Mouse (Mus musculus) cerebellum, adult 8-10 months (tissue): ENCODE measurements around the gene Srpr.

Experiments used
- DNase-seq: peaks from one replicate; pipeline ENCODE4 v3.0.0; 2022

The Srpr gene

DNA sequence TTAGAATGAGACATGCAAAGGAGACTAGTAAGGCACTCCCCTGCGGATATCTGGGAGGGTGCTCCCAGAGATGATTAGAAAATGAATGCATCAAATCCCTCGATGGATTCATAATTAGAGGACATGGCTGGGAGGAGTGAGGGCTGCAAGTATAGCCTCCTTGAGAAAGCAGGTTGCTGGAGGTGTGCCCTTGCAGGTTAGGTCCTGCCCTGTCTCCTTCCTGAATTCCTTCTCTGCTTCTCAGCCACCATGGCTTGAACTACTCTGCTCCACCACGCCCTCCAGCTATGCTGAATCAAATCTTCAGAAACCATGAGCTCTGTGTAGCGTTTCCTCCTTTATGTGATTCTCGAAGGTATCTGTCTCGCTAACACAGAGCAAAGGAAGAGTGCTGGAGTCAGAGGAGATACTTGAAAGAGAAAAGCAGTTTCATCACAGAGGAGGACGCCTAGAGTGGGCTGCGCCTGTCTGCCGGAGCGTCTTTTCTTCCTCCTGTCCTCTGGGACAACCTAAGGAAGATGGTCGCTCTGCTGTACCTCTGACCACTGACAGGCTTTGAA lies 6.9 kb upstream of the Srpr start:
- DNase-seq = no peak

DNA sequence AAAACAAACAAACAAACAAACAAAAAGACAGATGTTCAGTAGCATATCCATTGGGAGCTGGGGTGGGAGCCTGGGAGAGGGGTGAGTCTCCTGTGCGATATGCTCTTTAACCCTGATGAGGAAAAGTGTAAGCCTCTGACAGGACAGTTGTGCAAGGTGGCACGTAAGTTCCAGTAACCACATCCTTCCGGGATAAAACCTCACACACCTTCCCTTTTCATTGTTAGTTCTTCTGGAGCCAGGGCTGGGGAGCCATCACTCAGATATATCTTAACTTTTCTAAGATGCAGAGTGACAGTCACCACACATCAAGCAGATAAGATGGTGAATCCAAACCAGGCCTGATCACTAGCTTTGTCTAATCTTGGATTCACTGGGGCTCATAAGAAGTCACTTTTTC lies 5.9 kb upstream of the Srpr start:
- no peak for DNase-seq

DNA sequence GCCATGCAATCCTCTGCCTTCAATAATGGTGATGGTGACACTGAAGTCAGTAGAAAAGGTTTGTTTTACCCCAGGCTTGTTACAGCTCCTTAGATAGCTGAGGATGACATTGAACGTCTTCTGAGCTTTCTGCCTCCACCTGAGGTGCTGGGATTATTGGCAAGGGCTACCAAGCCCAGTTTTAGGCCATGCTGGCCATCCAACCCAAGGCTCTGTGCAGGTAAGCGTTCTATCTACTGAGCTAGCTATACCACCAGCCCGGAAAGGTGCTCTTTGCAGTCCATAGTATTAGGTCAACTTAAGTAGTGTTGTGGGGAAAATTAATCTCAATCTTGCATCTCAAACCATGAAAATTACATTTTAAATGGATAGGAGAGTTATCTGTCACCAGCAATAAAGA lies 2.4 kb upstream of the Srpr start:
- no peak for DNase-seq

DNA sequence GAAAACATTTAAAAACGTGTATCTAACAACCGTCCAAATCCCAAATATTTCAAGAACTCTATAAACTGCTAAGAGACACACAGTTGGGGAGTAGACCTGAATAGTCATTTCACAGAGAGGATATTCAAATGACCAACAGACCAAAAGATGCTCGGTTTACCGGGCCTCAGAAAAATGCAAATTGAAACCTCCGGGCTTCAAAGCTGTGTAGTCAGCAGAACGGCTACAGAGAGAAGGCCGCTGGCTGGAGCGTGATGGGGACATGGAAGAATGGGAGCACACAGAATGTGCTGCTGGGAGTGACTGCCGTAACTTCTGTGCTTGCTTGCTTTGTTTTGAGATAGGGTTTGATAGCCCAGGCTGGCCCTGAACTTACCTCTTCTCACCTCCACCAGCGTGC lies 1.6 kb upstream of the Srpr start:
- DNase-seq = no peak

DNA sequence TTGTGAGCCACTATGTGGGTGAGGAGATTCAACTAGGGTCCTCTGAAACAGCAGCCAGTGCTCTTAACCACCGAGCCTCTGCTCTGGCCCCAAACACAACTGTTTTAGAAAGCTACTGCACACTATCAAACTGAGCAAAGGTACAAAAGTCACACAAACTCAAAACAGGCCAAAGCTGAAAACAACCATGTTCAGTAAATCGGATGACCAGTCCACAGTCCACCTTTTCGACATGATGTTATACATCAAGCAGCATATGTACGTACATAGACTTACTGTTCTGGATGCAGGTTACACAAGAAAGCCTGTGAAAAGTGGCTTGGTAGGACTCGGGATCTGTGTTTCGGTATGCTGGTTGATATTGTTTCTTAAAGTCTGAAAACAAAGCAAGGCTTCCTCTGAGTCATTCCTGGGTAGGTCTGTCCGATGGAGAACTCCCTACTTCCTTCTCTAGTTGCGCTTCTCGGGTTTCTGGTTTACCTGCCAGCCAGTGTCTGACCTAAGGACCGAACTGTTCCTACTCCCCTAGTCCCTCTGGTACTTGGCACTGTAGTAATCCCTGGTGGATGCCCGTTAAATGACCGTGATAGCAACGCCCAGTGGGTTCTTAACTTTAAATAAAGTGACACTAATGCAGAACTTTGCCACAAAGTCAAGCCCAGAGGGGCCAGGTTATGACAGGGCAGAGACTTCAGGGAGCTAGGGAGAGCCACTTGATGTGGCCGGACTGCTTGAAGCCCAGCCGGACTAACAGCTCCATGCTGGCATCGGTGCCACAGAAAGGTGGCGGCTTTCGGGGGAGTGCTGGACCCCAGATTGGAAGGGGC lies 817 bp upstream of the Srpr start:
- DNase-seq = no peak

DNA sequence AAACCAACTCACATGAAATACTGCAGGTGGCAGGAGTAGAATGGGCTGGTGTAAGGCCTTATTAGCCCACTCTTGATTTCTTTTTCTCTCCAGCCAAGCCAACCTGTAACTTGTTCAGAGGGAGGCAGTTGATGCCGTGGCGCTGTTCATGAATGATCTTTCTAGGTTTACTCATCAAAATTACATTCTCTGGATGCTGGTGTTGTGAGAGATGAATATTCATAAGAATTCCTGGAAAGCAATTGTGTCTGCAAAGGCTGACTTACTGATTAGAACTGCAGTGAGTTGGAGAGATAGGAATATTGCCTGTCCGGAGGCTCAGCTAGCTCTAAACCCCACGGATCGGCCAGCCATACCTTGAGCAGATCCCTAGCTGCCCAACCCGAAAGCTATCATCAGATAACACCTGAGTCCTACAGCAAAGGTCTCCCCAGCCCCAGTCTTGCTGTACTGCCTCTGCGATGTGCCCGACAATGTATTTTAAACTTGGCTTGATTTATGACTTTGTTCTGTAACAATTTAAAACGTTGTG lies 620 bp downstream of the Srpr start:
- DNase-seq = no peak

DNA sequence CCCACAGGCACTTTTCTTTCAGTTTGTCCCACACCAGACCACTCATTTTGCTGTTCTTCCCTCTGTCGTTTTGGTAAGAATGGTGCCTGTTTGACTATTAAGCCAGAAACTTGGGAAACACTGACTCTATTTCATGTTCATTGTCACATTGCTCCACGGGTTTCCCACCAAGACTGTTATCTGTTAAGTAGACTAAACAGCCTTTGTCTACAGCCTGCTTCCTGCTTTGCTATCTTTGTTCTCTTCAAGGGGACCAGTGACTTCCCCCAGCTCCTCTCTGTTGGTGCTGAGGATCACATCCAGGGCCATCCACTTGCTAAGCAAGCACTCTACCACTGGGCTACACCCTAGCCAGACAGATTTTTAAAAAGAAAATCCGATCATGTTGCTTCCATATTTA lies 3.6 kb downstream of the Srpr start:
- DNase-seq = no peak

DNA sequence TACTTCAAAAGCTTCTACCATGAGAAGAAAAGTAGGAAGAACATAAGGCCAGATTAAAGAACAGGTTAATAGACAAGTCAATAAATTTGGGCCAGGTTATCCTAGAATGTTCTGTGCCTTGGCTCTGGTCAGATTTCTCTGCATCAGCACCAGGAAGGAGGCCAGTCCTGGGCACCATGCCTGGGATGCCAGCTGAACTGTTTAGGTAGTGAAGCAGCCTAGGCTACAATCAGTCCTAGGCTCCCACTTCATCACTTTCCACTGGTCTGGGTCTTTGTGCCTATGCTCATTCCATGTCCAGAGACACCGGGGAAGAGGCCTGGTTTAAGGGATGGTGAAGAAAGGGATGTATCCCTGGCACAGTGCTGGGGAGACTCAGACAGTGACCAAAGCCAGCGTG lies 4.4 kb downstream of the Srpr start:
- no peak for DNase-seq

DNA sequence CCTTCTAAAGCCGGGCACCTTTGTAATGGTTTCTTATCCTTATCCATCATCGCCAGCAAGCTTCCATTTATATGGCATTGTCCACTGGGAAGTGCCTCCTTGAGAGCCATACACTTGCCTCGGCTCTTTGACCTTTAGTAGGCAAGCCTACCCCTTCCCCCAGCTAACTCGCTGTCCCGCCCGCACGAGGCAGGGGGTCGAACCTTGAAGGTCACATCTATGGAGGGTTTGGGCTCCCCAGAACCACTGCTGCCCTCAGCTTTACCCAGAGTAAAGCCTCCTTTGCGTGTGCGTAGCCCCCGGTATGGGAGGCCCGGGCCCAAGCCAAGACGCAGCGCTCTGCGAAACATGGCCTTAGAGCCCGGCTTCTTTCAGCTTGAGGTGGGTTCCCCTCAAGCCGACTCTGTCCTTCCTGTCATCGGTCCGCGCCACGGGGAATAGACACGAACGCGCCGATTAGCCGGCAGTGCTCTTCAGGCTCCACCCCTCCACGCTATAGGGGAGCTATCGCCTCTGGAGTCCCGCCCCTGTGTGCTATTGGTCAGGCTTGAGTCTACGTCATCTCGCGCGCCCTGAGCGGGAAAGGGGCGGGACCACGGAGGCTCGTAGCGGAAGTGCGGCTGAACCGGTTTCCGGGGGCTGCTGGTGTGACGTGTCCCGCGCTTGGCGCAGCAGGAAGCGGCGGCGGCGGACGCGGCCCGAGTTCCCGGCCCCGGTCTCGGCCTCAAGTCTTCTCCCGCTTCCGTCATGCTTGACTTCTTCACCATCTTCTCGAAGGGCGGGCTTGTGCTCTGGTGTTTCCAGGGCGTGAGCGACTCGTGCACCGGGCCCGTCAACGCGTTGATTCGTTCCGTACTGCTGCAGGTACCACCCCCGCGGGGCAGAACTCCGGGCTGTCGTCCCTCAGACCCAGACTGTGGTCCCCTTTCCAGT lies 10.8 kb downstream of the Srpr start, which contains the start of gene Foxred1:
TSS of gene Foxred1 (minus strand) at position 514 of the 933 bp plus-strand sequence.
- DNase-seq = peak; percentile 99

DNA sequence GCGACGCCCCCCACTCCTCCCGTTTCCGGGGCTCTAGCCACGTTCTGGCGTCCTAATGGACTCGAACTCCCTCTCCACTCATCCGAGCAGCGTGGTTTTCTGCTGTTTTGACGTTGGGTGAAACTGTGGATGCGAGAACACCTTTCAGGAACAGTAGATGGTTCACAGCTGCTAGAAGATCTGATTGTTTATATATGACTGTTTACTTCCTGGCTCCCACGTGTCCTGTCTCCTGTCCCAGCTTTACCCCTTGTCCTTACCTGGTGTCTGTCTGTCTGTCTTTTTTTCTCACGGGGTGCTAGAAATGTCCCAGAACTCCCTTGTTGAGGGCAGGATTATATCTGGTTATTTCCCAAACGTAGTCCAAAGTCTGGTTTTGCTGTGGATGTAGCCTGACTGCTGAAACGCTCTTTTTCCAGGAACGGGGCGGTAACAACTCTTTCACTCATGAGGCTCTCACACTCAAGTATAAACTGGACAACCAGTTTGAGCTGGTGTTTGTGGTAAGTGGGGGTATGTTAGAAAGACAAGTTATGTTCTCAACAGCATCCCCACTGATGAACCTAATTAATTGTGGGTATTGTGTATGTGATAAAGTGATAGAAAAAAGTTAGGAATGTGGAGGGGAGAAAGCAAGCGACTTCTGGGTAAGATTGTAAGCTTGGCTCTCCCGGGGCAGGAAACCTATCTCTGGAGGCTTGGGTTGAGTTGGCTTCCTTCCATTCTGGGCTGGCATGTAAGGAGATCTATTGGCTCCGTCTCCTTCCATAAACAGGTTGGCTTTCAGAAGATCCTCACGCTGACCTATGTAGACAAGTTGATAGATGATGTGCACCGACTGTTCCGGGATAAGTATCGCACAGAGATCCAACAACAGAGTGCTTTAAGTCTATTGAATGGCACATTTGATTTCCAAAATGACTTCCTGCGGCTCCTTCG lies 11.9 kb downstream of the Srpr start:
- DNase-seq = no peak

DNA sequence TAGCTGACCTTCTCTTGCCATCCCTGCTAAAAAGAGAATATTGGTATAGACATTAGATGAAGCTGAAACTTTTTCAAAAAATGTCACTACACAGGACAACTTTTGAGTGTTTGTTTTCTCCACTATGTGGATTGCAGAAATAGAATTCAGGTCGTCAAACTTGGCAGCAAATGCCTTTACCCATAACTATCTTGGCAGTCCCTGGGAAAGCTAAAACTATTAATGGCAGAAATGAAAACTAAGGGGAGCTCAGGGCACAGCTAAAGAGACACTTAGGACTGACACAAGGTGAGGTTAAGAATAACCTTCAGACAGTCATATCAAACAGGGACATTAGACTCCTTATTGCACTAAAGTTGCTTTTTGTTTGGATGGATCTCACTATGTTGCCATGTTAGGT lies 18.0 kb downstream of the Srpr start:
- DNase-seq = no peak

DNA sequence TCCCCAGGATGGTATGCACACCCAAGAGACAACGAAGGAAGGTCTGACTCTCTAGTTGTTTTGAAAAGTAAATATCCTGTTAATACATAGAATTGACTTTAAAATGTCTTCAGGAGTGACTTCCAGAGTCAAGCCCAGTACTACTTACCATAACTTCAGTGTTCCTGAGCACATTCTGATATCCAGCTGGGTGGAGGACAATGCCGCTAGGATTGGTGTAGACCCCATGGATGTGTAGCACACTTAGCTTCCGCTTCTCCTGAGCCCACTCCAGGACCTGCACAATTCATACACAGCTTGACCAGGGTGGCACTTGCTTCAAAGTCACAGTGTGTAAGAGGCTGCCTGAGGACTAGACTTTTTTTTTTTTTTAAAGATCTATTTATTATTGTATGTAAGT lies 23.5 kb downstream of the Srpr start:
- no peak for DNase-seq

DNA sequence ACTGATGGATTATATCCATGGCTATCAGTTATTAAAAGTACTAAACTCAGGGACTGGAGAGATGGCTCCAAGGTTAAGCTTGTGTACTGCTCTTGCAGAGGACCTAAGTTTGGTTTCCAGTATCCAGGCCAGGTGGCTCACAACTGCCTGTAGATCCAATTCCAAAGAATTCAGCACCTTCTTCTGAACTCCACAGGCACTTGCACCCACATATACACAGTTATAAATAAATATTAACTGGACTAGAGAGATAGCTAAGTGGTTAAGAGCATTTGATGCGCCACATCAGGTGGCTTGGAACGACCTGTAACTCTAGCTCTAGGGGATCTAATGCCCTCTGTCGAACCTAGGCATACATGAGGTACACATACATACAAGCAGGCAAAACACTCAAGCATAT lies 28.7 kb downstream of the Srpr start:
- no peak for DNase-seq

DNA sequence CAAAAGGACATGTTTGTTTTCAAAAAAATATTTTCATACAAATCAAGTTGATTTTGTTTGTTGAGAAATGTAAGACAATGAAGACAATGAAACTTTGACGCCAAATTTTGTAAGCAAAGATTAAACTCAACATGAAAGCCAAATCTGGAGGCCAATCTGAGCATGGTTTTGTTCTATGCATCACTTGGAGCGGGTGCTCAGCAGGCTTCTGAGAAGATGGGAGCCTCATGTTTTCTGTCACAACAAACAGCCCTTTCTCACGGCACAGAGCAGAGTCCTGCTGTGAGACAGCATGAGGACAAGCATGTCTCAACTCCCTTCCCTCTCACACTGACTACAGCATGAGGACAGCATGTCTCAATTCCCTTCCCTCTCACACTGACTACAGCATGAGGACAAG lies 36.0 kb downstream of the Srpr start:
- DNase-seq = no peak

DNA sequence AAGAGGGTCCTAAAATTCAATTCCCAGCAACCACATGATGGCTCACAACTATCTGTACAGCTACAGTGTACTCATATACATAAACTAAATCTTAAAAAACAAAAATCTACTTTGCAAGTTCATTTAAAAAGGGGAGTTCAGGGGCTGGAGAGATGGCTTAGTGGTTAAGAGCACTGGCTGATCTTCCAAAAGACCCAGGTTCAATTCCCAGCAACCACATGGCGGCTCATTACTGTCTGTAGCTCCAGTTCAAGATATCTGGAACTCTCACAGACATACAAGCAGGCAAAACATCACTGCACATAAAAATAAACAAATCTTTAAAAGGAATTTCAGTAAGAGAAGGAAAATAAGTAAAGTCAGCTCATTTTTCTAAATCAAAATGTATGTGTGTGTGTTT lies 38.4 kb downstream of the Srpr start:
- no peak for DNase-seq

DNA sequence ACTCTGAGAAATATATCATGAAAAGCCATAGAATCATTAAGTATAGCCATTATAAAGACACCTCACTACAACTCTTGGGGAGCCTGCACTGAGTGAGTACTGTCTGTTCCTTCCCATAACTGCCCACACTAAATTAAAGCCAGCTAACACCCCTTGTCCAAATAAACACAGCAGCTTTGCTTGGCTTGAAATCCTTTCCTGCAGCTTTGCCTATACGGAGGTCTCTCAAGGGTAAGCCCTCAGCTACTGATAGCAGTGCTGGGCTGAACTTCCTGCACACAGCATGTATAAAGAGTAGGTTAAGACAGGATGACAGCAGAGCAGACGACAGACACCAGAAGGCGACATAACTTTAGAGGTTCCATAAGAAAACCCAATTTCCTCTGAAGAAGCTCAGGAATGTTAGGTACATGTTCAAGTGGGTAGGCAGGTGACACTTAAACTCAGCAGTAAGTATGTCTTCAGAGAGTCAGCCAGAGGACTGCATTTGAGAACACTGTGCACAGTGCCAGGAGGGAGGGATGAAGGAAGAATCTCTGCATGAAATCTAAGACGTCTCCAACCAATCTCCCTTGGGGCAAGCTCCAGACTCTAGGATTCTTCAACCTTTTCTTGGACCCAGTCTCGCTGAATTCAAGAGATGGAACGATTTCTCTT lies 39.1 kb downstream of the Srpr start:
- DNase-seq = no peak

DNA sequence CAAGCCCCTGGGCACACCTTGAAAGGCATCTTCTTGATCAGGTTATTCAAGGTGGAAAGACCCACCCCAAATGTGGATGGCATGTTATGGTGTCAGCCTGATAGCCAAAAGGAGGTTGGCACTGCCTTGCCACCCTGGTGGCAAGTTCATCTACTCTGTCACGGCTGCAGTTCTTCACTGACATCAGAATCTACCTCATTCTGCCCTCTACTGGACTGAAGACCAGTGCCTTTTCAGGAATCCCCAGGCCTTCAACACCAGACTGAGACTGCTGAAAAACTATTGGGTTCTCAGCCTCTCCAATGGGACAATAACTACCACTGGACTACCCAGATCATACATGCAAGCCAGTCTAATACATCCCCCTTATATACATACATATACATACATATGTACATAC lies 39.8 kb downstream of the Srpr start:
- DNase-seq = no peak

DNA sequence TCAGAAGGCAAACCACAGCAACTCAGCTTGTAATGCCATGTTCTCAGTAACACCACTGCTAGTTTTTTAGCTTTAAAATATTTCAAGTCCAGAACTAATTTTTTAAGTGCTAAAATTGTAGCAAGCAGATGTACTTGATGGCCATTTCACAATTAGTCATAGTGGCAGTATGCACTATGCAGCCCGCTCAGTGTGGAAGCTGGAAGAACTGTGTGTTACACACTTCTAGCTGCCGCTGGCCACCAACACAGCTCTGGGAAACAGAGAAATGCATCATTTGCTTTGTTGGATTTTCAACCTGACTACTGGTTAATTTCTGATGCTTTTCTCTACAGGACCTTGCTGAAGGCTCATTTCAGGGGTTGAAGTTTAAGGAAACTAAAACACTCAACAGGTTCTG lies 47.4 kb downstream of the Srpr start:
- no peak for DNase-seq

DNA sequence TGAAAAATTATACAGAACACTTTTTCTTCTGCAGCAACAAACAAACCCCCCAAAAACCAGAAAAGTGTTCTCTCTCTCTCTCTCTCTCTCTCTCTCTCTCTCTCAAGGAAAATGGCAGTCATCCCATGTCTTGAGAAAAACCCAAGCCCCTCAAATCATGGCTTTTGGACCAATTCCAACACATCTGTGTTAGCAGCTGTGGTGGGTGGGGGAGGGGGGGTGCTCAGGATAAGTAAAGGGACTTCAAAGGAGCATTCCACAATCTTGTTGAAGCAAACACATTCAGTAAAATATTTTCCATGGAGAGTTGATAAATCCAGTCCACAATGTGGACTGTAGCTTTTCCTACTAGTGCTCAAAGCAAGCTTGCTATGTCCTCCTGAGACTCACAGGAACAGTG lies 49.5 kb downstream of the Srpr start:
- no peak for DNase-seq

DNA sequence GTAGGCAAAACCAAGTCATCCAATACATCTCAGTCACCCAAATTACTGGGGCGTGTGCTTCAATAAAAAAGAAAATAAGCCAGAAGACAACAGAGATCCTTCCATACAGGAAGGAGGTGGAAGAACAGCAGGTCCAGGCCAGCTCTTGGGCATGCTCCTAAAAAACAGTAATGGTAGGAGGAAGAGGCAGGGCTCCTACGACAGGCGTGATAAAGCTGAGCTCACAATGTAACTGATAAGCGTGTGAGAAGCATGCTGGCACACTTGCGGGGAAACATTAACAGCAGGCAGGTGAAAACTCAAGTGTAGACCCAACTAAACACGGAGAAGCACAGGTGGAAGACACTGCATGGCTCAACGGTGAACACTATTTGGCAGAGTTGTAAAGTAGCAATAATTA lies 57.4 kb downstream of the Srpr start:
- DNase-seq = no peak

DNA sequence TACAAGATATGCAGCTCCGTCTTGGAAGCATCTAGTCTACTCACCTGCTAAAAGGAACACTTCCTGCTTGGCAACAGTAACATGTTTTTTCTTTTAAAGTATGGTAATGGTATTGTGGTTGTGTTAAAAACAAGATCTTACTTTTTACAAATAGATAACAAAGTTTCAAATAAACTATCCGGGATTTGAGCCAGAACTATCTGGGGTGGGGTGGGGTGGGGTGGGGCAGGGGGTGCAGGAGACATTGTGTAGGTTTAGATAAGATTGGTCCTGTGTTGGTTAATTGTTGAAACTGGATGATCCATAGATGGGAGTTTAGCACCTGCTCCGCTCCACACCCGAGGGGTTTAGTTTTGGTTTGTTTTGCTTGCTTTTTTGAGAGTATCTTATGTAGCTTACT lies 62.4 kb downstream of the Srpr start:
- no peak for DNase-seq

DNA sequence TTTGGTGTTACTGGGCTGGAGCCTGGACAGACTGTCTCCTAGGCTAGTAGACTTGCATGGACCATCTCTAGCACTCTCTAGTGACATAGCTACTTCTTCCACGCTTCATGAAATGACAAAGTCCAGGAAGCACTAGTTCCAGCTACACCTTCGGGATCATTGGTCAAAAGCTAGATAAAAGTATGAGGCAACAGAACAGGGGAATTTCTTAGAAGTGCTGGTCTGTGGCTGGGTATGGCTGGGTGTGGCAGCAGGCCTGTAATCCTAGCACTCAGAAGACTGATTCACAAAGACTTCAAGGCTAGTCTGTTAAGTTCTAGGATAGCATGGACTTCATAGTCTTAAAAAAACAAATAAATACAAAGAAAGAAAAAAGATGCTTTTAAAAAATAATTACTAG lies 63.5 kb downstream of the Srpr start:
- DNase-seq = no peak
